Mouse (Mus musculus) layer of hippocampus, adult 8-10 months (tissue): ENCODE data around the gene Laptm5. TPM values are rescaled to one million over a fixed set of nuclear protein-coding genes. Genes with fewer than 3 reads are reported as not detected.

Experiments
- DNase-seq, 2 experiments: peaks; one replicate each; pipeline ENCODE4 v3.0.0; 2022; ENCODE audit warnings: low spot score in 2 of 2
- total RNA-seq, 4 experiments: library from RNA; stranded (reverse); gene quantifications; 2 replicates each; pipeline ENCODE4 v1.2.4; 2022

Gene Laptm5
- total RNA-seq, 4 experiments from 2014 or later: 31.4 to 224 (median 109) TPM

- DNase-seq: no peak
Observed at GRCm38 (mm10) chr4:130899383-130899781, 13.5 kb upstream of the Laptm5 start.

GRCm38 (mm10) chr4:130899782-130900427 lies 13.0 kb upstream of the Laptm5 start:
- no peak for DNase-seq

GRCm38 (mm10) chr4:130900746-130901145 lies 12.2 kb upstream of the Laptm5 start:
- DNase-seq: no peak

- DNase-seq: no peak
Observed at GRCm38 (mm10) chr4:130902289-130902781, 10.6 kb upstream of the Laptm5 start.

GRCm38 (mm10) chr4:130905025-130905424 lies 7.9 kb upstream of the Laptm5 start:
- no peak for DNase-seq

- DNase-seq: no peak
Observed at GRCm38 (mm10) chr4:130905882-130906281, 7.0 kb upstream of the Laptm5 start.

- peak in 1 of 2 experiments; percentile 25 for DNase-seq
Observed at GRCm38 (mm10) chr4:130906296-130906695, 6.6 kb upstream of the Laptm5 start.

GRCm38 (mm10) chr4:130907200-130908069 lies 5.5 kb upstream of the Laptm5 start:
- DNase-seq: no peak

GRCm38 (mm10) chr4:130908133-130908532 lies 4.8 kb upstream of the Laptm5 start:
- no peak for DNase-seq

- DNase-seq: peak in 1 of 2 experiments; percentile 49
Observed at GRCm38 (mm10) chr4:130909167-130909874, 3.6 kb upstream of the Laptm5 start.

GRCm38 (mm10) chr4:130910666-130911065 lies 2.3 kb upstream of the Laptm5 start:
- no peak for DNase-seq

- no peak for DNase-seq
Observed at GRCm38 (mm10) chr4:130912626-130913025, 299 bp upstream of the Laptm5 start.

- DNase-seq: no peak
Observed at GRCm38 (mm10) chr4:130913511-130913910, 586 bp downstream of the Laptm5 start.

- DNase-seq: no peak
Observed at GRCm38 (mm10) chr4:130914011-130914410, 1.1 kb downstream of the Laptm5 start.

GRCm38 (mm10) chr4:130914527-130914926 lies 1.6 kb downstream of the Laptm5 start:
- no peak for DNase-seq

GRCm38 (mm10) chr4:130915006-130915667 lies 2.2 kb downstream of the Laptm5 start:
- DNase-seq: no peak

GRCm38 (mm10) chr4:130915668-130916035 lies 2.7 kb downstream of the Laptm5 start:
- DNase-seq: no peak

GRCm38 (mm10) chr4:130916639-130917038 lies 3.7 kb downstream of the Laptm5 start:
- DNase-seq: no peak

- no peak for DNase-seq
Observed at GRCm38 (mm10) chr4:130917564-130917963, 4.6 kb downstream of the Laptm5 start.

GRCm38 (mm10) chr4:130918805-130919749 lies 6.2 kb downstream of the Laptm5 start:
- DNase-seq: no peak
